Mouse (Mus musculus) hindbrain, postnatal 0 days (tissue): ENCODE measurements at regions not wholly inside any gene's neighbourhood (a gene's known extent, or its start where the extent isn't known, plus 50 kb on each side); places are given as distances from the start of the nearest gene placed in this dataset.
"Not testable (repeated sequence)": the region's sequence is repeated elsewhere in the genome, so short reads cannot be mapped to it uniquely, and the experiment has no call there.

Experiments
- ATAC-seq: fragments of 200-750 bp; cut with Nextera tagmentation; 2 replicates; pipeline ENCODE4 v1.8.0; 2017; ENCODE audit warnings: mild to moderate bottlenecking, moderate TSS enrichment, moderate library complexity
- DNase-seq: peaks from one replicate; pipeline ENCODE4 v3.0.0-alpha.2; 2015; ENCODE audit warnings: low spot score
- H3K27ac ChIP-seq: fragments of 300-500 bp; sonication (generic); 2 replicates; pipeline ENCODE4 v1.5.1; 2014; ENCODE audit warnings: mild to moderate bottlenecking
- H3K27me3 ChIP-seq: fragments of 300-500 bp; sonication (generic); 2 replicates; pipeline ENCODE4 v1.6.1; 2014; ENCODE audit warnings: low read length, mixed read lengths; ENCODE audit not compliant: insufficient read depth
- H3K36me3 ChIP-seq: fragments of 300-500 bp; sonication (generic); 2 replicates; pipeline ENCODE4 v1.6.1; 2014; ENCODE audit warnings: low read length, mixed read lengths; ENCODE audit not compliant: insufficient read depth
- H3K4me1 ChIP-seq: fragments of 300-500 bp; sonication (generic); 2 replicates; pipeline ENCODE4 v1.6.1; 2014; ENCODE audit warnings: antibody characterized with exemption, low read length, mixed read lengths; ENCODE audit not compliant: insufficient read depth
- H3K4me2 ChIP-seq: fragments of 300-500 bp; sonication (generic); 2 replicates; pipeline ENCODE4 v1.6.1; 2014; ENCODE audit warnings: low read depth, mild to moderate bottlenecking, low read length, moderate library complexity, mixed read lengths
- H3K4me3 ChIP-seq: fragments of 300-500 bp; sonication (generic); 2 replicates; pipeline ENCODE4 v1.5.1; 2014; ENCODE audit warnings: low read length
- H3K9ac ChIP-seq: fragments of 300-500 bp; sonication (generic); replicated peaks from 2 replicates; pipeline ENCODE4 v1.6.1; 2014; ENCODE audit warnings: mild to moderate bottlenecking, low read length, moderate library complexity, mixed read lengths
- H3K9me3 ChIP-seq: fragments of 300-500 bp; sonication (generic); 2 replicates; pipeline ENCODE4 v1.6.1; 2016; ENCODE audit warnings: low read length, mixed read lengths
- CTCF ChIP-seq: IDR thresholded peaks from 2 replicates; pipeline ENCODE4 v1.5.1; 2016; ENCODE audit warnings: antibody characterized with exemption, control low read depth, low read depth
- WGBS: fragments of 180-500 bp; shearing (Covaris S2); extraction: QIAGEN DNeasy Blood & Tissue Kit; methylation state at CpG from one replicate; pipeline ENCODE4 v1.1.7; 2014; 5-methylcytosine and 5-hydroxymethylcytosine counted together

- no peaks in the 10 kb centered on the region for H3K4me1 ChIP-seq
- no peak for TF ChIP-seq CTCF
- H3K27me3 ChIP-seq = no peaks in the 10 kb centered on the region
- H3K4me2 ChIP-seq = no peak overlapping the region
- peak; percentile 76 for DNase-seq
- H3K4me3 ChIP-seq = no peak overlapping the region
- H3K9me3 ChIP-seq = no peaks in the 10 kb centered on the region
- WGBS = 49% methylated on average over 13 of the region's 13 CpGs
- no peak overlapping the region for H3K9ac ChIP-seq
- peak overlapping the region; percentile 60; the same call in 1 of the 2 replicates for H3K27ac ChIP-seq
- no peaks in the 10 kb centered on the region for H3K36me3 ChIP-seq
- ATAC-seq = peak; percentile 91
These were observed 362.5 kb downstream of the Plekhb2 start for GRCm38 (mm10) chr1:35212111-35212891.

GRCm38 (mm10) chr1:35213875-35214274, 364.1 kb downstream of the Plekhb2 start:
- no peaks in the 10 kb centered on the region for H3K36me3 ChIP-seq
- 61% methylated on average over 10 of the region's 10 CpGs for WGBS

GRCm38 (mm10) chr1:35216411-35216810, 366.6 kb downstream of the Plekhb2 start:
- H3K27me3 ChIP-seq = no peaks in the 10 kb centered on the region
- H3K27ac ChIP-seq = no peak overlapping the region
- 52% methylated on average over 8 of the region's 8 CpGs for WGBS
- H3K36me3 ChIP-seq = no peaks in the 10 kb centered on the region
- H3K4me2 ChIP-seq = no peak overlapping the region
- no peak for TF ChIP-seq CTCF
- H3K9me3 ChIP-seq = no peaks in the 10 kb centered on the region
- peak; percentile 58 for DNase-seq
- H3K4me1 ChIP-seq = no peaks in the 10 kb centered on the region
- H3K9ac ChIP-seq = no peak overlapping the region
- 0 out of 2 replicates have a peak, but pooled peaks have one; percentile 41 for ATAC-seq
- H3K4me3 ChIP-seq = no peak overlapping the region

More at GRCm38 (mm10) chr1:35213875-35214274, 364.1 kb downstream of the Plekhb2 start:
- Histone ChIP-seq H3K4me1 (no peaks in the 10 kb centered on the region), H3K27me3 (no peaks in the 10 kb centered on the region), H3K4me3 (no peak overlapping the region), H3K9me3 (no peaks in the 10 kb centered on the region), H3K27ac (no peak overlapping the region), H3K4me2 (no peak overlapping the region), H3K9ac (no peak overlapping the region)
- ATAC-seq (no peak), DNase-seq (no peak)
- no peak for TF ChIP-seq CTCF

- DNase-seq, H3K27me3 ChIP-seq, H3K9me3 ChIP-seq, H3K9ac ChIP-seq, H3K27ac ChIP-seq, H3K36me3 ChIP-seq, H3K4me2 ChIP-seq, H3K4me3 ChIP-seq, ATAC-seq, H3K4me1 ChIP-seq: not testable (repeated sequence)
- WGBS = 90% methylated on average over 6 of the region's 6 CpGs
These were observed 370.4 kb downstream of the Plekhb2 start for GRCm38 (mm10) chr1:35220215-35220614.

- DNase-seq (no peak), ATAC-seq (no peak)
These were observed 371.0 kb downstream of the Plekhb2 start for GRCm38 (mm10) chr1:35220751-35221150.

GRCm38 (mm10) chr1:35232592-35232991, 382.8 kb downstream of the Plekhb2 start:
- H3K9ac ChIP-seq = no peak overlapping the region
- H3K4me1 ChIP-seq = no peaks in the 10 kb centered on the region
- H3K27ac ChIP-seq = no peak overlapping the region
- no peak for TF ChIP-seq CTCF
- no peaks in the 10 kb centered on the region for H3K27me3 ChIP-seq
- H3K4me2 ChIP-seq = no peak overlapping the region
- no peaks in the 10 kb centered on the region for H3K9me3 ChIP-seq
- 19% methylated on average over 2 of the region's 2 CpGs for WGBS
- no peak overlapping the region for H3K4me3 ChIP-seq
- ATAC-seq (no peak), DNase-seq (no peak)
- H3K36me3 ChIP-seq = no peaks in the 10 kb centered on the region

More at GRCm38 (mm10) chr1:35220751-35221150, 371.0 kb downstream of the Plekhb2 start:
- Histone ChIP-seq H3K4me1 (no peaks in the 10 kb centered on the region), H3K4me2 (no peak overlapping the region), H3K27ac (no peak overlapping the region), H3K9ac (no peak overlapping the region), H3K27me3 (no peaks in the 10 kb centered on the region), H3K4me3 (no peak overlapping the region), H3K36me3 (no peaks in the 10 kb centered on the region), H3K9me3 (no peaks in the 10 kb centered on the region)
- no peak for TF ChIP-seq CTCF
- WGBS = 79% methylated on average over 9 of the region's 9 CpGs

GRCm38 (mm10) chr1:35238139-35238538, 388.4 kb downstream of the Plekhb2 start:
- no peaks in the 10 kb centered on the region for H3K9me3 ChIP-seq
- no peak overlapping the region for H3K9ac ChIP-seq
- no peak for ATAC-seq
- H3K4me3 ChIP-seq = no peak overlapping the region
- no peak overlapping the region for H3K27ac ChIP-seq
- no peak for DNase-seq
- H3K4me1 ChIP-seq = no peaks in the 10 kb centered on the region
- H3K36me3 ChIP-seq = no peaks in the 10 kb centered on the region
- no peak for TF ChIP-seq CTCF
- no peak overlapping the region for H3K4me2 ChIP-seq
- H3K27me3 ChIP-seq = no peaks in the 10 kb centered on the region
